Mouse (Mus musculus): Measurements from ENCODE around the gene Trp63.

The Trp63 gene

DNA sequence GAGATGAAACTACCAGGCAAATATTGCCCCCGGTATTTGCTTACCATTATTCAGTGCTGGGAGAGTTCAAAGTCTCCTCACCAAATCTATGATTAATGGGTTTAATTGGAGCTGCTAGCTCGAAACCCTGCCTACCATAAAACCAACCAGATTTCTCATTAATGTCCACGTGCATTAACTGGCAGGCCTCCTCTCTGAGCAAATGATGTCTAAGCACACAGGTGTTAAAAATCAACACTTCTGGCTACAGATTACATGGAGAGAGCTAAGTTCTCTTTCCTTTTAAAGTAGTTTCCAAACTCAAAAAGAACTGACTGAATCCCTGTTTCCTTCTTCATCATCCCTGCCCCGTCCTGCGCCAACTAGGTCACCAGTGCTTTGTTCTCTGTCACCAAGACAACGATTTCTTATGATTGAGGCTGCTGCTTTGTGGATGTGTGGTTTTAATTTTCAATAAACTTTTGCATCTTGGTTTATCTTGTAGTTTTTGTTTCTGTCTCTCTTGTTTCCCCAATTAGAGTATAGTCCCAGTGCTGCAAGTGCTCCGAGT lies 193.9 kb downstream of the Trp63 start:
- DNase-seq: no peak

DNA sequence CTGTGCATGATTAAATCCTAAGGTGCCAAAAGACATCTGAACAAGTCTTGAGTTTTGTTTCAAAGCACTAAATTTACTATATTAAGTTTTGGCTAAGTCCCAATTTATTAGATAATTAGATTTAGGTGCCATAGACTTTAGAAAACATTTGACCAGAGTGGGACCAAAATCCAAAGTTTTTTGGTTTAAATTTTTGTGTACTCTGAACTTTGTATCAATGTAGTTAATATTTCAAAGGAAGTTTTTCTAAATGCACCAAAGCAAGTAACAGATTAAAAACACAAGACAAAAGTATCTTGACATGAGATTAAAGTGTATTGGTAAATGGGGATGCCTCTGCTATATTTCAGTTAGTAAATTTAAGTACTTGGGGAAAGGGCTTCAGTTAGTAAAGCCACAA lies 194.6 kb downstream of the Trp63 start:
- no peak for DNase-seq

DNA sequence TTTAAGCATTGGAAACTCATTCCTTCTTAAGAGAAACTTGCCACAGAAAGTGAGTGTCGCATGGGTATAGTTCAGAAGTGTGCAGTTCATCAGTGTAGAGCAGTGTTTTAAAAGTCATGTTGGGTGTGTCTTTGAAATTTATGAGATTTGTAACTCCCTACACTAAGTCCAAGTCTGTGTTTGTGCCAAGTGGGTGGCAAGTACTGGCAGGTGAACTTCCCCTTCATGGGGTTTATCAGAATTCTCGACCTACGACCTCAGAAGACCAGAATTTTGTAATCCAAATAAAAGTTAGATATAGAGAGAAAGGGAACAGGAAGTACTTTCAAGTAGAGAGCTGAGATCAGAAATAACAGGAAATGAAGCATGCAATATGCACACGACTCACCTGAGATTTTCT lies 215.5 kb downstream of the Trp63 start:
- no peak for DNase-seq

- DNase-seq: no peak
Measured at GRCm38 (mm10) chr16:25899657-25900056, 216.1 kb downstream of the Trp63 start.

GRCm38 (mm10) chr16:25900389-25900908 lies 216.9 kb downstream of the Trp63 start:
- DNase-seq: no peak

DNA sequence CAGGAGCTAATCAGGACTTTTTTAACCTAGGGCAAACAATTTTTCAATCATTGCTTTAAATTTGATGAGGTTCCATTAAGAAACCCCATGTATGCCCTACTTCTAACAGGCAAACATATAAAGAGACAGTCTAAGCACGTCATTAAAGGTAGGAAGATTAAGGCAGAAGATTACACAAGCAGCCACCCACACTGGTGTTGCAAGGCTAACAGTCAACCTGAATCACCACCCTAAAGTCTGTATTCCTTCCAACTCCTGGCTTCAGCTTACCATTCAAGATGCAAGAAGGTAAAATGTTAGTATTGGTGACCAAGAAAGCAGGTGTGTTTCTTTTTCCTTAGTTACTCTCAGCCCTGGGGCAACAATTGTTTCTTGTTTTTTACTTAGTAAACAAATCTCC lies 228.6 kb downstream of the Trp63 start:
- no peak for DNase-seq

- DNase-seq: no peak
Measured at GRCm38 (mm10) chr16:25934181-25934580, 250.6 kb downstream of the Trp63 start.

Measured in right cerebral cortex, postnatal 4 days (tissue).